9 mouse cellular contexts compared by ENCODE assay signal in genomic region chr1:42697756-42698583, GRCm38 (mm10). TPM values are rescaled to one million over a fixed set of nuclear protein-coding genes. Genes with fewer than 3 reads are reported as not detected.
A peak's percentile ranks its signal among the peaks of the same experiment; 100 is the strongest.
DNase-seq lines count a peak whose midpoint lies in the region; ATAC-seq and TF ChIP-seq lines count a peak whose summit lies in the region.
"Had no signal": no experiment of that assay in that cellular context is flagged by ENCODE, and none has a peak within 500 bp of the region (broad histone marks: within the 10 kb centered on the region; RNA-seq: fewer than 3 reads in every experiment).

No protein-coding gene starts in this region.

- no peaks in the 10 kb centered on the region for H3K36me3 ChIP-seq in heart, embryonic 12.5 days
- peaks cover 24% of the 10 kb centered on the region for H3K36me3 ChIP-seq in neural tube, embryonic 12.5 days

- H3K4me2 ChIP-seq in heart, embryonic 12.5 days: peak overlapping the region; percentile 87
- peak overlapping the region; percentile 92 for H3K4me2 ChIP-seq in neural tube, embryonic 12.5 days (replicated peaks)

- H3K4me3 ChIP-seq in heart, embryonic 12.5 days: peak overlapping the region; percentile 58
- H3K4me3 ChIP-seq in neural tube, embryonic 12.5 days: peak overlapping the region; percentile 96
- H3K4me3 ChIP-seq: heart, adult 2 months had no signal

- no peak for DNase-seq in heart, postnatal 36 days
- peak; percentile 84 for DNase-seq in brain, embryonic 14.5 days (ENCODE audit: low read depth)
- DNase-seq in kidney, postnatal 4 days: peak; percentile 47 to 68
- DNase-seq in natural killer cell, adult 2 months (ENCODE audit: low spot score in 2 of 2): no peak
- DNase-seq in urinary bladder, postnatal 25 days (ENCODE audit: low spot score): no peak

- H3K27ac ChIP-seq in heart, embryonic 12.5 days (ENCODE audit: poor library complexity, severe bottlenecking): no peak overlapping the region
- H3K27ac ChIP-seq in neural tube, embryonic 12.5 days: peak overlapping the region; percentile 96
- H3K27ac ChIP-seq: heart, adult 2 months had no signal

- peaks cover 86% of the 10 kb centered on the region for H3K27me3 ChIP-seq in heart, embryonic 12.5 days (replicated peaks)
- peaks cover 10% of the 10 kb centered on the region; the same call in 1 of the 2 replicates for H3K27me3 ChIP-seq in neural tube, embryonic 12.5 days (replicated peaks)

- peaks cover 37% of the 10 kb centered on the region for H3K4me1 ChIP-seq in heart, embryonic 12.5 days (replicated peaks)
- peaks cover under 1% of the 10 kb centered on the region for H3K4me1 ChIP-seq in neural tube, embryonic 12.5 days

- intact Hi-C loops in heart, postnatal 36 days (cut with DNase I): loop anchor here (10.0 kb wide), 2 partner anchors 157 to 453 kb away; partner anchors contain the start of gene Mrps9

- 0 out of 2 replicates have a peak overlapping the region, but pooled peaks have one; percentile 53 for H3K9ac ChIP-seq in heart, embryonic 12.5 days
- H3K9ac ChIP-seq in neural tube, embryonic 12.5 days: peak overlapping the region; percentile 99

- ATAC-seq in heart, embryonic 12.5 days (ENCODE audit: insufficient number of reproducible peaks, low FRiP score): no peak
- ATAC-seq in granulocyte monocyte progenitor cell, adult 5-6 weeks (replicated peaks; ENCODE audit: poor library complexity, severe bottlenecking): peak; percentile 38; the same call in 1 of the 2 replicates
- ATAC-seq in neural tube, embryonic 12.5 days (ENCODE audit: low FRiP score, low read depth): no peak

- H3K9me3 ChIP-seq in heart, embryonic 12.5 days (replicated peaks): no peaks in the 10 kb centered on the region
- H3K9me3 ChIP-seq in neural tube, embryonic 12.5 days: no peaks in the 10 kb centered on the region

- TF ChIP-seq CTCF in brain, embryonic 14.5 days (IDR thresholded peaks at IDR 0.05; ENCODE audit: borderline replicate concordance, extremely low read depth, insufficient read depth, insufficient read length): no peak

- WGBS in heart, embryonic 12.5 days: under 1% methylated on average over 79 of the region's 80 CpGs
- under 1% methylated on average over 80 of the region's 80 CpGs for WGBS in neural tube, embryonic 12.5 days

- no peak for TF ChIP-seq POLR2A in brain, embryonic 14.5 days (IDR thresholded peaks at IDR 0.05; ENCODE audit: borderline replicate concordance, extremely low read depth, insufficient read depth, insufficient read length, poor library complexity, severe bottlenecking)

RNA-seq across cellular contexts. Expression of gene Pou3f3, which starts 2.4 kb away (rescaled TPM):
- polyA plus RNA-seq in heart, embryonic 12.5 days (2016; fragmentation: Nextera tagmentation; extraction: Ambion mirVana): 0.06 TPM in 2 replicates
- total RNA-seq in heart, postnatal 36 days (2021): not detected
- 58.3 and 64.7 TPM in 2 replicates for polyA plus RNA-seq in brain, embryonic 14.5 days (2012; rRNA removed)
- total RNA-seq in granulocyte monocyte progenitor cell, adult 5-6 weeks (2014; fragmentation: Nextera tagmentation): not detected in 2 replicates
- total RNA-seq in granulocyte monocyte progenitor cell, adult 5-6 weeks (2017): not detected in 2 replicates
- polyA plus RNA-seq in neural tube, embryonic 12.5 days (2016; fragmentation: Nextera tagmentation; extraction: Ambion mirVana): 17.2 and 17.8 TPM in 2 replicates
- total RNA-seq: heart, adult 2 months had no signal
- polyA plus RNA-seq: heart, adult 2 months had no signal

Comparison
In these comparisons a context has a peak if more than half of its experiments do, and no peak if none do; other contexts are left out.
1. DNase-seq: peak in brain, embryonic 14.5 days (single experiment) and kidney, postnatal 4 days (2 of 2); none in heart, postnatal 36 days (0 of 2), natural killer cell, adult 2 months (0 of 2) and urinary bladder, postnatal 25 days (single experiment).
2. RNA of gene Pou3f3, which starts 2.4 kb away (polyA plus RNA-seq): 58.3 to 64.7 TPM in brain, embryonic 14.5 days and 17.2 to 17.8 TPM in neural tube, embryonic 12.5 days; 0.06 TPM in heart, embryonic 12.5 days; every median in the first group is over 10 times any median in the second.